Mouse (Mus musculus) liver, postnatal 0 days (tissue): ENCODE results near the gene Vmn2r78. TPM values are rescaled to one million over a fixed set of nuclear protein-coding genes. Genes with fewer than 3 reads are reported as not detected.
"Not testable (repeated sequence)": the region's sequence is repeated elsewhere in the genome, so short reads cannot be mapped to it uniquely, and the experiment has no call there.

Experiments used
- ATAC-seq: fragments of 200-750 bp; cut with Nextera tagmentation; 2 replicates; pipeline ENCODE4 v1.8.0; 2017; ENCODE audit warnings: mild to moderate bottlenecking, moderate library complexity
- DNase-seq: peaks from one replicate; pipeline ENCODE4 v3.0.0-alpha.2; 2016
- H3K27ac ChIP-seq: fragments of 300-500 bp; sonication (generic); 2 replicates; pipeline ENCODE4 v1.5.1; 2014; ENCODE audit warnings: antibody characterized with exemption, moderate library complexity, mild to moderate bottlenecking, low read depth
- H3K27me3 ChIP-seq: fragments of 300-500 bp; sonication (generic); 2 replicates; pipeline ENCODE4 v1.6.1; 2014; ENCODE audit warnings: low read length, control low read depth, mixed read lengths; ENCODE audit not compliant: insufficient read depth
- H3K36me3 ChIP-seq: fragments of 300-500 bp; sonication (generic); replicated peaks from 2 replicates; pipeline ENCODE4 v1.6.1; 2014; ENCODE audit warnings: mild to moderate bottlenecking, control low read depth, low read length, moderate library complexity, mixed read lengths; ENCODE audit not compliant: insufficient read depth
- H3K4me1 ChIP-seq: fragments of 300-500 bp; sonication (generic); 2 replicates; pipeline ENCODE4 v1.6.1; 2014; ENCODE audit warnings: antibody characterized with exemption, mild to moderate bottlenecking, control low read depth; ENCODE audit not compliant: insufficient read depth
- H3K4me2 ChIP-seq: fragments of 300-500 bp; sonication (generic); 2 replicates; pipeline ENCODE4 v1.6.1; 2014; ENCODE audit warnings: low read depth, mild to moderate bottlenecking, low read length, moderate library complexity, mixed read lengths
- H3K4me3 ChIP-seq: fragments of 300-500 bp; sonication (generic); 2 replicates; pipeline ENCODE4 v1.5.1; 2014; ENCODE audit warnings: low read depth, low read length
- H3K9ac ChIP-seq: fragments of 300-500 bp; sonication (generic); replicated peaks from 2 replicates; pipeline ENCODE4 v1.6.1; 2014; ENCODE audit warnings: mild to moderate bottlenecking, moderate library complexity
- H3K9me3 ChIP-seq: fragments of 300-500 bp; sonication (generic); 2 replicates; pipeline ENCODE4 v1.6.1; 2016; ENCODE audit warnings: mild to moderate bottlenecking, control low read depth, low read length, mixed read lengths
- CTCF ChIP-seq: sonication (generic); IDR thresholded peaks from 2 replicates; pipeline ENCODE4 v1.5.1; 2016; ENCODE audit warnings: antibody characterized with exemption, low read depth
- EP300 ChIP-seq: IDR thresholded peaks from 2 replicates; pipeline ENCODE4 v1.6.1; 2016; ENCODE audit warnings: antibody characterized with exemption, low read depth, mild to moderate bottlenecking
- WGBS: fragments of 180-500 bp; shearing (Covaris S2); extraction: QIAGEN DNeasy Blood & Tissue Kit; methylation state at CpG from one replicate; pipeline ENCODE4 v1.1.7; 2014; ENCODE audit not compliant: insufficient replicate concordance; 5-methylcytosine and 5-hydroxymethylcytosine counted together
- polyA plus RNA-seq: library from polyadenylated mRNA; unstranded; fragments of >200 nt; fragmentation: Nextera tagmentation; extraction: Ambion mirVana; gene quantifications from 2 replicates; pipeline ENCODE4 v1.2.1, GENCODE M21; 2015

The Vmn2r78 gene
- not detected in 2 replicates for polyA plus RNA-seq

- H3K4me3 ChIP-seq, H3K36me3 ChIP-seq, H3K9me3 ChIP-seq, H3K27me3 ChIP-seq, H3K4me1 ChIP-seq, H3K4me2 ChIP-seq, H3K9ac ChIP-seq, DNase-seq, ATAC-seq, H3K27ac ChIP-seq: not testable (repeated sequence)
- 71% methylated on average over 2 of the region's 2 CpGs for WGBS
These were observed at the start of gene Vmn2r78 for GRCm38 (mm10) chr7:86914794-86915193. Gene Vmn2r78, plus strand, starts transcription at chr7:86915094.

GRCm38 (mm10) chr7:86889470-86890469 lies 25.1 kb upstream of the Vmn2r78 start:
- no peaks in the 10 kb centered on the region for H3K36me3 ChIP-seq
- no peak overlapping the region for H3K9ac ChIP-seq
- H3K4me3 ChIP-seq, result no peak overlapping the region
- ATAC-seq, result no peak
- no peak for TF ChIP-seq CTCF
- no peak for TF ChIP-seq EP300
- H3K9me3 ChIP-seq, result no peaks in the 10 kb centered on the region
- H3K27me3 ChIP-seq, result no peaks in the 10 kb centered on the region
- no peaks in the 10 kb centered on the region for H3K4me1 ChIP-seq
- DNase-seq, result no peak
- 83% methylated on average over 4 of the region's 4 CpGs for WGBS
- no peak overlapping the region for H3K27ac ChIP-seq
- H3K4me2 ChIP-seq, result no peak overlapping the region

- ATAC-seq, result no peak
These were observed 22.4 kb downstream of the Vmn2r78 start for GRCm38 (mm10) chr7:86937288-86937687.

GRCm38 (mm10) chr7:86994700-86995099 lies 79.8 kb downstream of the Vmn2r78 start:
- H3K4me1 ChIP-seq, result no peaks in the 10 kb centered on the region
- no peak for DNase-seq

More at GRCm38 (mm10) chr7:86937288-86937687, 22.4 kb downstream of the Vmn2r78 start:
- WGBS, result 64% methylated on average over 5 of the region's 5 CpGs
- no peak overlapping the region for H3K27ac ChIP-seq
- H3K4me3 ChIP-seq, result no peak overlapping the region
- TF ChIP-seq EP300 (no peak), CTCF (no peak)
- H3K9ac ChIP-seq, result no peak overlapping the region
- H3K4me1 ChIP-seq, result no peaks in the 10 kb centered on the region
- H3K9me3 ChIP-seq, result no peaks in the 10 kb centered on the region
- no peaks in the 10 kb centered on the region for H3K36me3 ChIP-seq
- no peaks in the 10 kb centered on the region for H3K27me3 ChIP-seq
- no peak for DNase-seq
- H3K4me2 ChIP-seq, result no peak overlapping the region

GRCm38 (mm10) chr7:86995815-86996214 lies 80.9 kb downstream of the Vmn2r78 start, which contains the start of gene Vmn2r79:
Gene Vmn2r79, plus strand, starts transcription at chr7:86996115.
- H3K4me2 ChIP-seq, H3K9me3 ChIP-seq, H3K4me3 ChIP-seq, H3K27ac ChIP-seq, ATAC-seq, DNase-seq, H3K9ac ChIP-seq, H3K27me3 ChIP-seq, H3K4me1 ChIP-seq, H3K36me3 ChIP-seq: not testable (repeated sequence)
- 71% methylated on average over 1 of the region's 1 CpGs for WGBS

More at GRCm38 (mm10) chr7:86994700-86995099, 79.8 kb downstream of the Vmn2r78 start:
- Histone ChIP-seq H3K9me3 (no peaks in the 10 kb centered on the region), H3K27ac (no peak overlapping the region), H3K4me3 (no peak overlapping the region), H3K9ac (no peak overlapping the region), H3K4me2 (no peak overlapping the region), H3K36me3 (no peaks in the 10 kb centered on the region), H3K27me3 (no peaks in the 10 kb centered on the region)
- no peak for TF ChIP-seq CTCF
- no peak for TF ChIP-seq EP300
- 24% methylated on average over 1 of the region's 1 CpGs for WGBS
- ATAC-seq, result no peak

Other genes starting within 250 kb of the Vmn2r78 start
- gene Olfr292, start 226.8 kb upstream of the Vmn2r78 start, polyA plus RNA-seq, result not detected in 2 replicates
- gene Folh1, start 139.2 kb upstream of the Vmn2r78 start, polyA plus RNA-seq, result 0.04 TPM in 1 of 2 replicates, not detected in the other
- not detected in 2 replicates for gene Vmn2r77, start 120.1 kb upstream of the Vmn2r78 start, polyA plus RNA-seq
- gene Vmn2r79, start 81.0 kb downstream of the Vmn2r78 start, polyA plus RNA-seq, result not detected in 2 replicates